Mouse (Mus musculus) frontal cortex, postnatal 36 days (tissue): ENCODE measurements at regions not wholly inside any gene's neighbourhood (a gene's known extent, or its start where the extent isn't known, plus 50 kb on each side); places are given as distances from the start of the nearest gene placed in this dataset.
"Not testable (repeated sequence)": the region's sequence is repeated elsewhere in the genome, so short reads cannot be mapped to it uniquely, and the experiment has no call there.

ENCODE experiments used
- DNase-seq, 2 experiments: peaks; one replicate each; pipeline ENCODE4 v3.0.0; 2022; ENCODE audit warnings: low spot score in 2 of 2

DNA sequence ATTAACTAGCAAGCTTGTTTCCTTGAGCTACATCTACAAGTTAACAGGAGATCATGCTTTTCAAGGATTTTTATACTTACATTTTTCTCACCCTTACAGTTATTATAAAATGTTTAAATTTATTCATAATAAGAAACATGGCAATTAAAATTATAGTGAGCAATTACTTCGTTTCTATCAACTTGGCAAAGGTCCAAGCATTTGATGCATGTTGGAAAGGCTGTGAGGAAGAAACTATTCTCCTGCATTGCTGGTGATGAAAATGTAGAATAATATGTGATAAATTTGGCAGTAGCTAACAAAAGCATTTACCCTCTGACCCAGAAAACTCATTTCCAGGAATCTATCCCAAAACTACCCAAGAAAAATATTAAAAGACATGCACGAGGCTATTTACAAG, 114.8 kb upstream of the Vrk2 start:
- no peak for DNase-seq

DNA sequence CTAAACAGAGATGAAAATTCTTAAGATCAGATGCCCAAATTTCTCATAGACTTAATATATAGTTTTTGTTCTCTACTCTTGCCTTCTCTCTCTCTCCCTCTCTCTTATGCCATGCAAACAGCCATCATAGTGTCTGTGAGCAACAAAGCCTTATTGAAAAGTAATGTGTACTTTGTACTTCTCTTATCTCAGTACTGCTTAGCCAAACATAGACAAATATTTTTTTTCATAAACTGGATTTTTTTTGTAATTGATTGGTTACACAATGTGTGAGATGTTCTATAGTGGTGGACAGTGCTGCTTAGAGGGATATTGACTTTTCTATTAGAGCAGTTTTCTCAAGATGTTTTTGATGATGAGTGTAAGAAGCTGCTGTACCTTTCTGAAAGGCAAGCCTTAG, 90.1 kb upstream of the Vrk2 start:
- no peak for DNase-seq

DNA sequence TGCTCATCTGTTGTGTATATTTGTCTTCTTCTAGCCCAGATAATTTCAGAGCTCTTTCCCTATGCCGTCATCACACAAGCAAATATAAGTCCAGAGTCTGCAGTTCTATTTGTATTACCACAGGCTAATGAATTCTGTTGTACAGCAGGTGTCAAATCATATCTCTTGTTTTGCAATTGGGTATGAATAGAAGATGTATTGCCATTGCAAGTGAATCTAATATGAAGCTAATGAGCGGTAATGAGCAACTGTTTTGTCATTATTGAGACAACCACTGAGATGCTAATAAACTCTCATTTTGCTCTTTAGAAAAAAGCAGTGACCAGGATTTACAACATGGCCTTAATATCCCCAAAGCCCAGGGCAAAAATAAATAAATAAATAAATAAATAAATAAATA, 73.5 kb upstream of the Vrk2 start:
- no peak for DNase-seq

DNA sequence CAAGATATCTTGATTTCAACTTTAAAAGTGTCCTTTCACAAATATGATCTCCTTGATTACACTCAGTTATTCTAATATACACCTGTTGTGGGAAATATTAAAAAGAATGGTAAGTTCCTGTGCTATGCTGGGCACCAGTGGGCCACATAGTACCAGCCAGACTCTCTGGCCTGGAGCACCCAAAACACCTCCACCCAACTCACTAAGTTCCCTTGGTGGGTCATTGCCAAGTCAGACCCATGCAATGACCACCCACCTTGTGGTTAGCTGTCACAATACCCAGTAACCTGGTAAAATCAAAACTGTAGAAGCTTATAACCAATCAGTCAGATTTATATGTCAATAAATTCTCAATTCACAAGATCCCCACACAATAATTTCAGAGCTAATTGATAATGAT, 67.1 kb upstream of the Vrk2 start:
- no peak for DNase-seq

DNA sequence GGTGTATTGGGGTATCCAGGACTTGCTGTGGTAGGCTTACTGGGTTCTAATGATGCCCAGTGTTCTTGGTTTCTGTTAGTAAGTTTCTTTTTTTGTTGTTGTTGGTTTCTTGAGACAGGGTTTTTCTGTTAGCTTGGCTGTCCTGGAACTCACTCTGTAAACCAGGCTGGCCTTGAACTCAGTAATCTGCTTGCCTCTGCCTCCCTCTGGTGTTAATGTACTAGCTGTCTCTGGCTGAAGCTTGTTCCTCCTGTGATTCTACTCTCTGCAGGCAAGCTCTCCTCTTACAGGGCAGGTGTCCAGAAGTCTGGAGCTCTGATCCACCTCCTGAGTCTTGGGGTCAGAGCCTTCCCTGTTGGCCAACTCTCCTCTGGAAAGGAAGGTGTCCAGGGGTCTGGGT, 55.4 kb upstream of the Vrk2 start:
- DNase-seq = not testable (repeated sequence)
